Mouse (Mus musculus) retina, postnatal 1 day (tissue): Measurements from ENCODE around the gene Zfp541.

Experiments used
- DNase-seq: peaks from one replicate; pipeline ENCODE4 v3.0.0-alpha.2; 2012

Gene Zfp541

DNA sequence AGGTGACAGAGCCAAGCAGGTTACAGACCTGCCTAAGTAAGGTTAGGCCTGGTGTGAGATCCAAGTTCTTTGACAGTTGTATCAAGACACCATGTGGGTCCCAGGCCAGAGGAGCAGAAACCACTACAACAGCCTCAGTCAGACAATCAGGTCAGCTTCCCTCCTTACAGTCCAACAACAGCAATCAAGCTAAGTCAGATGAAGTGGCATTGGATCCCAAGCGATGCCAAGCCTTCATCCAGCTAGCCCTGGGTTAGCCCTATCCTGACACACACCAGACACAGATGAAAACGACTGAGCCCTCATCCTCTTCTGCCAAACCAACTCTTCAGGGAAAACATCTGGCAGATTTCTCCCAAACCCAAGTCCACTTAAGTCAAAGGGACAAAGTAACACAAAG is 16.1 kb upstream of the Zfp541 start:
- no peak for DNase-seq

GRCm38 (mm10) chr7:16046101-16046480 is 15.5 kb upstream of the Zfp541 start:
- no peak for DNase-seq

GRCm38 (mm10) chr7:16046481-16047337 is 14.9 kb upstream of the Zfp541 start:
- peak; percentile 67 for DNase-seq

DNA sequence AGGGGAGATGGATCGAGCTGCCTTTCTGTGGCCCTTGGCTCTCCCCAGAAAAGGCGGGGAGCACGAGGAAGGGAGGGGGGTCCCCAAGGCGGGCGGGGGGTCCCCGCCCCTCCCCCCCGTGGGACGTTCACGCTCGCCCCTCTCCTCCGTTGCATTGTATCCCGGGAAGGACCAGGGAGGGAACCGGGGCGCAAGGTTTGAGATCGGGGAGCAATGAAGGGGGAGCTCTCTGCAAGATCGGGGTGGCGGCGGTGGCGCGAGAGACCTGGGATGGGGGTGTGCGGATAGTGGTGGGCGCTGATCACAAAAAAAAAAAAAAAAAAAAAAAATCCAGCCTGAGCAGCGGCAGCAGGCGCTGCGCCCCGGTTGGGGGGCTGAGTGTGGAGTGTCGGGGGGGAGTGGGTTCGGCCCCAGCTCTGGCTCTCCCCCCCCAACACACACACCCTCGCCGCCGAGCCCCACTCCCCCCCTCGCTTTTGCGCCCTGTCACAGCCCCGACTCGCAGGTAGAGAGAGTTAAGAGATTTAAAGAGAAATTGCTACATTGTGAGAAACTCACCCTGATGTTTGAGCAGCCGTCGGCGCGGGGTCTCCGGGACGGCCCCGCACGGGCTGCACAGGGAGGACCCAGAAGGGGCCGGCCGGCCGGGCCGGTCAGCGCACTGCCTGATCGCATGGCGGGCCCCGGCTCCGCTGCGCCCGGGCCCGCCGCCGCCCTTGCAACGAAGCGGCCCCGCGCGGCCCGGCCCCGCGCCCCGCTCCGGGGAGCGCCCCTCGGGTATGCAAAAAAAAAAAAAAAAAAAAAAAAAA is 14.1 kb upstream of the Zfp541 start, which contains the start of gene Bicra:
Gene Bicra, minus strand, starts transcription at position 584 of the 809 bp plus-strand sequence.
- peak; percentile 92 for DNase-seq

DNA sequence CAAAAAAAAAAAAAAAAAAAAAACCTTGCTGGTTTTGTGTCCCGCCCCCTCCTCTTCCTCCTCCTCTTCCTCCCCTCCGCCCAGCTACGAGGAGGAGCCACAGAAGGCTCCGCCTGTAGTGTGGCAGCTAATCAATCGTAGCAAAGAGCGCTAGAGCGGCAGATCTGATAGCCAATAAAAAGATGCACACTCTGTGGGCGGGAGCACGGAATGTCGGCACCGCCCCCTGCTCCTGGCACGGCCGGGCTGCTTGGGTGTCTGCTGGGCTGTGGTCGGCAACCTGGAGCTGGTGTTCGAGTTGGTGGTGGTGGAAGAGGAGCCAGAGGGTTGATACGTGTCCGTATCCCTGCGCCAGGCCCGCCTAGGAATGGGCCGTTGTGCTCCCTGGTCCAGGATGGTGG is 13.4 kb upstream of the Zfp541 start:
- peak; percentile 99 for DNase-seq

DNA sequence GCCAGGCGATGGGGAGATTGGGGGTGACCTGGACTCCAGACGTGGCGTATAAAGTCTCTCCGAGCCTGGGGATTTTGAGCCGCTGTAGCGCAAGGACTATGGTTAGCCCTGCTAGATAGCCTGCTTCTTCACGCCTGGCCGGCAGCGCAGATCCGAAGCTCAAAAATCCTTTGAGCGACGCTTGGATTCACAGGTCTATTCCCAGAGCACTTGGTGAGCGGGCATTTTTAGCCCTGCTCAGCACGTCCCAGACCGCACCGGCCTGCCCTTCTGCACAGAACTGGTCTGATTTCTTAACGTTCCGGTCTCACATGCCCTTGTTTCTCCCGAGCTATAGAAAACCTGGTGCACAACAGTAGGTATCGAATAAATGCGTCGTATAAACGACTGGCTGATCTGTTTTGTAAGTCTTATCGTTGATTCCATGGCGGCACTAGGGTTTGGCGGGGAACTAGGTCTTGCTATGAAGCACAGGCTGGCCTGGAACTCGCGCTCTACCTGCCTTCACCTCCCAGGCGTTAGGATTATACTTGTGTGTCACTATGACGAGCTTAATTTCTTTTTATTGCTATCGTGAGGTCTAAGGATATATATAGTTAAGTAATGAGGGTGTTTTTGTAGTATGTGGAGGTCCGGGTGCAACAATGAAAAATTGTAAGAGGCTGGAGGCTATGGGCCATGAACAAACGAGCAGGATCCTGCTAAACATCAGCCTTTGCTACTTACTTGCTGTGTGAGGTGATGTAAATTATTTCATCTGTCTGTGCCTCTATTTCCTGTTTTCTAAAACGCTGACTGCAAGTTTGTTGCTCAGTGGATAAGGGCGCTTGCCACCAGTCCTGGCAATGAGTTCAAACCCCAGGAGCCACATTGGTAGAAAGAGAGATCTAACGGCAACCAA is 12.7 kb upstream of the Zfp541 start:
- no peak for DNase-seq

DNA sequence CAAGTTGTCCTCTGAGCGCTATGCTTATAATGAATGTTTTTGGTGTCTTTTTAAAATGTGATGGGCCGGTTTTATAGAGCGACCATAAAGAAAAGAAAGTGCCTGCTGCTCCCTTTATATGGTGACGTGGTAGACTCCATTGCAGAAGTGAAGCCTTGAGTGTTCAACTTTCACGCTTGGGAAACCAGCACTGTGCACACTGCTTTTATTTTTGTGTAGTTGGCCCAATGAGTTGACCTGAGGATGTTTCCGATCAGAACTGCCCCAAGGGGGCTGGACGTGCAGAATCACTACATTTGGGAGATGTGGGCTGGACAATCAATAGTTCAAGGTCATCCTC is 12.1 kb upstream of the Zfp541 start:
- no peak for DNase-seq

DNA sequence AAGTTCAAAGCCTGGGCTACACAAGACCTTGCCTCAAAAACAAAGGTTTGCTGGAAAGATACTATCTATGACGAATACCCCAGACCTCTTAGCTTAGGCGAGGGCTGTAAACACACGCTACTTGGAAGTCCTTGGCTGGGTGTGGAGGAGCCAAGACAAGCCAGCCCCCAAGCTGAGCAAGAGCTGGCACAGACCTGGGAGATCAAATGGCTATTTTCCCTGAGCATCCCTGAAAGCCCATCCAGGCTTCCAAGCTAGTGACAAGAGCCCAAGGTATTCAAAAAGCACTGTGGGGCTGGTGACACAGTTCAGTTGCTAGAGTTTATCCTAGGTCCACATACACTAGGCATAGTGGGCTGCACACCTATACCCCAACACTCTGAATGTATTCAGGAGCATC is 11.0 kb upstream of the Zfp541 start:
- no peak for DNase-seq

- peak; percentile 87 for DNase-seq
Observed at GRCm38 (mm10) chr7:16051883-16052595, 9.6 kb upstream of the Zfp541 start.

- peak; percentile 98 for DNase-seq
Observed at GRCm38 (mm10) chr7:16052684-16053083, 8.9 kb upstream of the Zfp541 start.

- DNase-seq, result no peak
Observed at GRCm38 (mm10) chr7:16053105-16053504, 8.5 kb upstream of the Zfp541 start.

- no peak for DNase-seq
Observed at GRCm38 (mm10) chr7:16054966-16055365, 6.6 kb upstream of the Zfp541 start.

DNA sequence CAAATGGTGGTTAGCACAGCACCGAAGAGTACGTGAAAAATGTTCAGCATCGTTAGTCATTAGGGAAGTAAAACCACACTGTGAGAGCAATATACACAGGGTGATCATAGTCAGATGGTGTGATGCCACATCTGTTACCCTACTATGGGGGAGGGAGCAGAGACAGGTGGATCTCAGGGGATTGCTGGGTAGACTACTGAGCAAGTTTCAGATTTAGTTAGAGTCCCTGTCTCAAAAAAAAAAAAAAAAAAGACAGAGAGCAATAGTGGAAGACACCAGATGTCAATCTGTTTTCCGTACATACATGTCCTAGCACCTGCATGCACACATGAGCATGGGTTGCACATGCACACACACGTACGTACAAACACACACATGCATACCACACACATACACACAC is 5.9 kb upstream of the Zfp541 start:
- no peak for DNase-seq

DNA sequence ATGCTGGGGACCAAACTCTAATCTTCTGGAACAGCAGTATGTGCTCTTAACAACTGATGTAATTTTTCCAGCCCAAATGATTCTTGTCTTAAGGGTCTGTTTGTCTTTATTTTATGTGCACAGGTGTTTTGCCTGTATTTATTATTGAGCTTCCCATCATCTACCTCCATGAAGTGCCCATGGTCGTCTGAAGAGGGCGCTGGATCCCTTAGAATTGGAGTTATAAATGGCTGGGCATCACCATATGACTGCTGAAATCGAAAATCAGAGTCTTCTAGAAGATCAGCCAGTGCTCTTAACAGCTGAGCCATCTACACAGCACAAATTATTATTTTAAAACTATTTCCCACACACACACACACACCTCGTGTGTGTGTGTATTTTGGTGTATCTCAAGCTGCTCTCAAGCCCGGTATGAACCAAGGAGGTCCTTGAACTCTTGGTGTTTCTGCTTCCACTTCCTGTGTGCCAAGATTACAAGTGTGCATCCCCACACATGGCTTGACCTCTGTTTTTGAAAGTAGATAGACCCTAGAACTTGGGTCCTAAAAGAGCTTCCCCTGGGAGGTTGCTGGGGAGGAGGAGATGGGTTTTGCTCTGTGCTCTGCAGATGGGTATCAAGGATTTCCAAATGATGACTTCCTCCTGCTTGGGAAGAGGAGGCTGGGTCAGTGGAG is 5.0 kb upstream of the Zfp541 start:
- peak; percentile 48 for DNase-seq

GRCm38 (mm10) chr7:16057136-16057534 is 4.5 kb upstream of the Zfp541 start:
- DNase-seq, result no peak

DNA sequence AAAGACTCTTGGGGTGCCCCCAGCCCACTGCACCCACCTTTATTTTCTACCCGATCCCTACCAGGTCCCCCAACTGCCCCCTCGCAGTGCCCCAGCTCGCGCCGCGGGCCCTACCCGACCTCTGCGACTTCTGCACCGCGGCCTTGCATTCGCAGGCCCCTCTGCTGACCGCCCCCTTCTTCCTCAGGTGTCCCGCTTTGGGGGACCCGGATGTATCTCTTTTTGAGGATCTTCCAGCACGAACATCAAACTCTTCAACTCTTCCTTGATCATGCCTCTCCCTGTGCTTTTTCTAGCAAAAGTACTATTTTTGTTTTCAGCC is 446 bp downstream of the Zfp541 start:
- DNase-seq, result no peak

DNA sequence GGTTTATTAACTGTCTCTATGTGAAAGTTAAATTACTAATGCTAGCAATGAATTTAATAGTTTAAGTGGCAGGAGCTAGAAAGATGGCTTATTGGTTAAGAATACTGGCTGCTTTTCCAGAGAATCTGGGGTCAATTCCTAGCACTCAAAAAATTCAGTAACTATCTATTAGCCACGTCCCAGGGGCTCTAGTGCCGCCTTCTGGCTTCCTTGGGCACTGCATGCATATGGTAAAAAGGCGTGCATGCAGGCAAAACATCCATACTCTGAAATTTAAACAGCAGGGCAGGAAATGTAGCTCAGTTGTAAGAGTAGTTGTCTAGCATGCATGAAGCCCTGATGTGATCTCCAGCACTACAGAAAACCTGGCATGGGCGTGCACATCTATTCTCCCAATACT is 1.9 kb downstream of the Zfp541 start:
- no peak for DNase-seq

DNA sequence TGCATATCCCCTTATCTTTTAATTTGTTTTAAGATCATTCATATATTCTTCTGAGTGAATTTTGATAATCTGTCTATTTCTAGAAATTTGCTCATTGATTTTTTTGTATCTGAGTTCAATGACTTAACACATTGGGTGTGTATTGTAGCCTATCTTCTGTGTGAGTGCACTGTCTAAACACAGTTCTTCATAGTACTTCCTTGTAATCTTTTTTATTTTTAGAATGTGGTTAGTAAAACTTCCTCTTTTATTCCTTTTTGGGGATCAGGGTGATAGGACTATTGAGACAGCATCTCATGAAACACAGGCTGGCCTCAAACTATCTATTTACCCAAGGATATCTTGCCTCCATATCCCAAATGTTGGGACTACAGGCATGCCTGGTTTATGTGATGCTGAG is 9.2 kb downstream of the Zfp541 start:
- no peak for DNase-seq

DNA sequence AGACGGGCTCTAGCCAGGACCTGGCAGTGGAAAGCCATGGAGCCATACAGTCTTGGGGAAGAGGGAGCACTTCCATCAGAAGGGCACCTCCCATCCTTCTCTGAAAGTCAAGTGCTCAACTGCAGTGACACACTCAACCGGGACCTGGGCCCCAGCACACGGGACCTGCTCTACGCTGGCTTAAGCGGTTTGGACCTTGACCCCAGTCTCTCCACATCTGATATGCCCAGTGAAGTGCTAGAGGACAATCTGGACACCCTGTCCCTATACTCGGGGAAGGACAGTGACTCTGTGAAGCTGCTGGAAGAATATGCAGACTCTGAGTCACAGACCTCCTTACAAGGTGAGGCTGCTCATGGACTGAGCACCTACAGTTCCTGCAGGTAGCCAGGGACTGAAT is 10.3 kb downstream of the Zfp541 start:
- no peak for DNase-seq

GRCm38 (mm10) chr7:16079947-16080346 is 18.3 kb downstream of the Zfp541 start:
- DNase-seq, result no peak

GRCm38 (mm10) chr7:16080581-16080980 is 19.0 kb downstream of the Zfp541 start:
- no peak for DNase-seq

DNA sequence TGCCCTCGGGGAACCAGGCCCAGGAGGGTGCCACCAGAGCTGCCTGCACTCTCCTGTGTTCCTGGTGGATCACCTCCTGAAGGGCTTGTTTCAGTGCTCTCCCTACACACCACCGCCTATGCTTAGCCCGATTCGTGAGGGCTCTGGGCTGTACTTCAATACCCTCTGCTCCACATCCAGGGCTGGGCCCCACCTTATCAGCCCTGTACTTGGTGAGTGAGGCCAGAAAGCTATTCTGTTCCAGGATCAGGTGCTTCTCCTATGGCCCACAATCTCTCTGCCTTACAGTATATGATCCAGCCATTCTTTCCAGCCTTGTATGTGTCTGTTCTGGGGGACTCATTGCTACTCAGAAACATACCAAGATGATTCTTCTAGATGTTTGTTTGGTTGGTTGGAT is 21.7 kb downstream of the Zfp541 start:
- no peak for DNase-seq
